Mouse (Mus musculus) ES-E14 (cell line): ENCODE measurements around the gene Tmem117. TPM values are rescaled to one million over a fixed set of nuclear protein-coding genes. Genes with fewer than 3 reads are reported as not detected.

Experiments used
- DNase-seq: peaks from one replicate; pipeline ENCODE4 v3.0.0-alpha.2; 2013; ENCODE audit warnings: low read depth, low spot score
- H3K27ac ChIP-seq: 2 replicates; pipeline ENCODE4 v1.5.1; 2012; ENCODE audit warnings: low read depth, mild to moderate bottlenecking, low read length, moderate library complexity, mixed read lengths; ENCODE audit not compliant: poor library complexity, insufficient read depth, severe bottlenecking
- H3K36me3 ChIP-seq: 2 replicates; pipeline ENCODE4 v1.6.1; 2012; ENCODE audit warnings: mild to moderate bottlenecking, low read length, moderate library complexity, mixed read lengths; ENCODE audit not compliant: control insufficient read depth, poor library complexity, insufficient read depth, severe bottlenecking
- H3K4me1 ChIP-seq, 2 experiments: fragments of 150-350 bp in 1 of 2; sonication (generic) in 1 of 2; 2 replicates each; pipeline ENCODE4 v1.6.1; 2012; ENCODE audit warnings: low read length in 2 of 2, mild to moderate bottlenecking in 1 of 2, mixed read lengths in 1 of 2; ENCODE audit not compliant: control insufficient read depth in 2 of 2, insufficient read depth in 2 of 2, poor library complexity in 1 of 2
- H3K4me3 ChIP-seq, 2 experiments: fragments of 150-350 bp in 1 of 2; sonication (generic) in 1 of 2; 2 replicates each; pipeline ENCODE4 v1.5.1; 2012; ENCODE audit warnings: low read length in 2 of 2, low read depth in 1 of 2, mild to moderate bottlenecking in 1 of 2, mixed read lengths in 1 of 2; ENCODE audit not compliant: insufficient read depth in 1 of 2, poor library complexity in 1 of 2, severe bottlenecking in 1 of 2
- H3K9ac ChIP-seq: 2 replicates; pipeline ENCODE4 v1.6.1; 2012; ENCODE audit warnings: low read depth, mild to moderate bottlenecking, low read length, mixed read lengths; ENCODE audit not compliant: poor library complexity, insufficient read depth, severe bottlenecking
- H3K9me3 ChIP-seq: fragments of 150-350 bp; sonication (generic); 2 replicates; pipeline ENCODE4 v1.6.1; 2012; ENCODE audit warnings: low read depth, mild to moderate bottlenecking, low read length; ENCODE audit not compliant: control insufficient read depth, insufficient read depth
- CHD2 ChIP-seq: IDR thresholded peaks from 2 replicates; pipeline ENCODE4 v1.6.1; 2014; ENCODE audit warnings: mild to moderate bottlenecking, low read depth, low read length, inconsistent platforms
- HCFC1 ChIP-seq: IDR thresholded peaks from 2 replicates; pipeline ENCODE4 v1.6.1; 2012; ENCODE audit warnings: low read length, inconsistent platforms, borderline replicate concordance; ENCODE audit not compliant: insufficient read depth
- MAFK ChIP-seq: IDR thresholded peaks from 2 replicates; pipeline ENCODE4 v1.6.1; 2014; ENCODE audit warnings: mild to moderate bottlenecking, low read depth, low read length, inconsistent platforms; ENCODE audit not compliant: insufficient read depth
- ZC3H11A ChIP-seq: IDR thresholded peaks from 2 replicates; pipeline ENCODE4 v1.6.1; 2012; ENCODE audit warnings: low read depth, mild to moderate bottlenecking, inconsistent platforms, low read length, borderline replicate concordance
- ZNF384 ChIP-seq: IDR thresholded peaks from 2 replicates; pipeline ENCODE4 v1.6.1; 2012; ENCODE audit warnings: low read depth, low read length, inconsistent platforms
- in situ Hi-C, 2 experiments: fragments of 600-800 bp; cut with MboI; formaldehyde crosslinking; loops; one replicate each; pipeline ENCODE4 v1.15.1; 2025; ENCODE audit warnings: low sequenced_read_pairs in 2 of 2, inconsistent platforms in 1 of 2; ENCODE audit not compliant: unreplicated experiment in 2 of 2
- total RNA-seq: library from RNA; depleted of rRNA; stranded (reverse); fragments of 300-350 nt; gene quantifications from 2 replicates; pipeline ENCODE4 v1.2.3, GENCODE M21; 2012

Tmem117 gene
- total RNA-seq, 1 experiment, result 0.71 TPM

- Histone ChIP-seq H3K36me3 (no peaks in the 10 kb centered on the region), H3K4me3 (no peak overlapping the region), H3K9ac (no peak overlapping the region), H3K27ac (no peak overlapping the region), H3K4me1 (no peaks in the 10 kb centered on the region), H3K9me3 (no peaks in the 10 kb centered on the region)
- in situ Hi-C loops, result no loop called here
- DNase-seq, result no peak
- no peak for TF ChIP-seq HCFC1
- no peak for TF ChIP-seq CHD2
- no peak for TF ChIP-seq MAFK
- TF ChIP-seq ZC3H11A, result no peak
- no peak for TF ChIP-seq ZNF384
These were observed 446.3 kb downstream of the Tmem117 start for GRCm38 (mm10) chr15:95075356-95075755.

GRCm38 (mm10) chr15:95081654-95082053 is 452.6 kb downstream of the Tmem117 start:
- no peak for DNase-seq
- Histone ChIP-seq H3K9me3 (no peaks in the 10 kb centered on the region), H3K27ac (no peak overlapping the region), H3K4me3 (no peak overlapping the region), H3K36me3 (no peaks in the 10 kb centered on the region), H3K9ac (no peak overlapping the region), H3K4me1 (no peaks in the 10 kb centered on the region)
- in situ Hi-C loops, result no loop called here
- TF ChIP-seq CHD2 (no peak), ZC3H11A (no peak), HCFC1 (no peak), MAFK (no peak)

GRCm38 (mm10) chr15:95085962-95086361 is 456.9 kb downstream of the Tmem117 start:
- Histone ChIP-seq H3K9ac (no peak overlapping the region), H3K4me1 (no peaks in the 10 kb centered on the region), H3K36me3 (no peaks in the 10 kb centered on the region), H3K9me3 (no peaks in the 10 kb centered on the region), H3K27ac (no peak overlapping the region), H3K4me3 (no peak overlapping the region)
- TF ChIP-seq HCFC1, result no peak
- no peak for TF ChIP-seq ZNF384
- TF ChIP-seq CHD2, result no peak
- no peak for TF ChIP-seq MAFK
- TF ChIP-seq ZC3H11A, result no peak
- in situ Hi-C loops, result no loop called here
- DNase-seq, result no peak

- TF ChIP-seq ZC3H11A, result no peak
- TF ChIP-seq CHD2, result no peak
- no peak for TF ChIP-seq ZNF384
- TF ChIP-seq MAFK, result no peak
- no peak for TF ChIP-seq HCFC1
- no peak overlapping the region for H3K27ac ChIP-seq
- no peaks in the 10 kb centered on the region for H3K9me3 ChIP-seq
- H3K4me3 ChIP-seq, result no peak overlapping the region
- DNase-seq, result no peak
- in situ Hi-C loops, result no loop called here
- H3K9ac ChIP-seq, result no peak overlapping the region
- H3K4me1 ChIP-seq, result no peaks in the 10 kb centered on the region
- H3K36me3 ChIP-seq, result no peaks in the 10 kb centered on the region
These were observed 471.1 kb downstream of the Tmem117 start for GRCm38 (mm10) chr15:95100133-95100532.

GRCm38 (mm10) chr15:95101522-95101921 is 472.5 kb downstream of the Tmem117 start:
- Histone ChIP-seq H3K9me3 (no peaks in the 10 kb centered on the region), H3K36me3 (no peaks in the 10 kb centered on the region), H3K27ac (no peak overlapping the region), H3K4me3 (no peak overlapping the region), H3K9ac (no peak overlapping the region), H3K4me1 (no peaks in the 10 kb centered on the region)
- TF ChIP-seq MAFK (no peak), ZC3H11A (no peak), ZNF384 (no peak), HCFC1 (no peak), CHD2 (no peak)
- DNase-seq, result no peak
- in situ Hi-C loops, result no loop called here
